Mouse (Mus musculus): Measurements from ENCODE around the gene Nudcd3. TPM values are rescaled to one million over a fixed set of nuclear protein-coding genes. Genes with fewer than 3 reads are reported as not detected.
A peak's percentile ranks its signal among the peaks of the same experiment; 100 is the strongest.

Gene Nudcd3
- polyA plus RNA-seq, 1 experiment = 67.1 TPM

GRCm38 (mm10) chr11:6075618-6076066 is 124.6 kb downstream of the Nudcd3 start:
- Histone ChIP-seq H3K4me2 (ENCODE audit: low read depth) (peak overlapping the region; percentile 9), H3K27me3 (ENCODE audit: control insufficient read depth, insufficient read depth, insufficient read length) (peaks cover 42% of the 10 kb centered on the region)
- TF ChIP-seq USF1 (IDR thresholded peaks at IDR 0.05; ENCODE audit: low read depth) = peak; percentile 51
- TF ChIP-seq POLR2A (IDR thresholded peaks at IDR 0.05; ENCODE audit: insufficient read length, low read depth) = no peak
- TF ChIP-seq MYOG (IDR thresholded peaks at IDR 0.05; ENCODE audit: control insufficient read depth in 1 of 3, insufficient read depth in 1 of 3, insufficient read length in 2 of 3, low read depth in 2 of 3) = no peak

GRCm38 (mm10) chr11:6068181-6068957 is 131.8 kb downstream of the Nudcd3 start:
- Histone ChIP-seq H3K4me3 (no peak overlapping the region), H3K79me2 (ENCODE audit: control insufficient read depth, insufficient read depth) (no peaks in the 10 kb centered on the region), H3K4me2 (ENCODE audit: low read depth) (no peak overlapping the region), H3K27me3 (ENCODE audit: control insufficient read depth, insufficient read depth, insufficient read length) (peaks cover 83% of the 10 kb centered on the region), H3K36me3 (ENCODE audit: control insufficient read depth, insufficient read depth) (no peaks in the 10 kb centered on the region), H3ac (ENCODE audit: control insufficient read depth, insufficient read length) (no peak overlapping the region)
- TF ChIP-seq E2F4 (IDR thresholded peaks at IDR 0.05; ENCODE audit: insufficient read depth) = no peak
- no peak for TF ChIP-seq TCF12 (IDR thresholded peaks at IDR 0.05; ENCODE audit: insufficient read depth, poor library complexity, severe bottlenecking)
- TF ChIP-seq SRF (IDR thresholded peaks at IDR 0.05; ENCODE audit: control insufficient read depth, insufficient read length, low read depth) = no peak
- TF ChIP-seq POLR2AphosphoS2 (IDR thresholded peaks at IDR 0.05; ENCODE audit: insufficient read length, low read depth) = no peak
- no peak for TF ChIP-seq TCF3 (IDR thresholded peaks at IDR 0.05; ENCODE audit: insufficient read length, low read depth)
- no peak for TF ChIP-seq MAX (IDR thresholded peaks at IDR 0.05; ENCODE audit: low read depth)
- no peak for TF ChIP-seq MYOG (IDR thresholded peaks at IDR 0.05; ENCODE audit: control insufficient read depth in 1 of 3, insufficient read depth in 1 of 3, insufficient read length in 2 of 3, low read depth in 2 of 3)
- TF ChIP-seq POLR2A (IDR thresholded peaks at IDR 0.05; ENCODE audit: insufficient read length, low read depth) = no peak
- TF ChIP-seq USF1 (IDR thresholded peaks at IDR 0.05; ENCODE audit: low read depth) = no peak
- TF ChIP-seq REST (IDR thresholded peaks at IDR 0.05; ENCODE audit: insufficient read depth, insufficient read length) = no peak
- no peak for TF ChIP-seq MYOD1 (IDR thresholded peaks at IDR 0.05; ENCODE audit: control insufficient read depth in 1 of 3, insufficient read length in 2 of 3, low read depth in 2 of 3)
- TF ChIP-seq CEBPB (IDR thresholded peaks at IDR 0.05; ENCODE audit: insufficient read depth, poor library complexity, severe bottlenecking) = no peak

More at GRCm38 (mm10) chr11:6075618-6076066, 124.6 kb downstream of the Nudcd3 start:
- H3K36me3 ChIP-seq (ENCODE audit: control insufficient read depth, insufficient read depth) = no peaks in the 10 kb centered on the region
- no peak overlapping the region for H3K4me3 ChIP-seq
- H3ac ChIP-seq (ENCODE audit: control insufficient read depth, insufficient read length) = no peak overlapping the region
- H3K79me2 ChIP-seq (ENCODE audit: control insufficient read depth, insufficient read depth) = no peaks in the 10 kb centered on the region

- TF ChIP-seq SRF (IDR thresholded peaks at IDR 0.05; ENCODE audit: control insufficient read depth, insufficient read length, low read depth) = no peak
- TF ChIP-seq E2F4 (IDR thresholded peaks at IDR 0.05; ENCODE audit: insufficient read depth) = no peak
- no peak for TF ChIP-seq POLR2AphosphoS2 (IDR thresholded peaks at IDR 0.05; ENCODE audit: insufficient read length, low read depth)
- no peak for TF ChIP-seq MYOD1 (IDR thresholded peaks at IDR 0.05; ENCODE audit: control insufficient read depth in 1 of 3, insufficient read length in 2 of 3, low read depth in 2 of 3)
- no peak for TF ChIP-seq USF1 (IDR thresholded peaks at IDR 0.05; ENCODE audit: low read depth)
- no peak for TF ChIP-seq POLR2A (IDR thresholded peaks at IDR 0.05; ENCODE audit: insufficient read length, low read depth)
- no peak for TF ChIP-seq MAX (IDR thresholded peaks at IDR 0.05; ENCODE audit: low read depth)
- TF ChIP-seq REST (IDR thresholded peaks at IDR 0.05; ENCODE audit: insufficient read depth, insufficient read length) = no peak
- no peak for TF ChIP-seq CEBPB (IDR thresholded peaks at IDR 0.05; ENCODE audit: insufficient read depth, poor library complexity, severe bottlenecking)
- H3K27me3 ChIP-seq (ENCODE audit: control insufficient read depth, insufficient read depth, insufficient read length) = peaks cover 91% of the 10 kb centered on the region
- H3K36me3 ChIP-seq (ENCODE audit: control insufficient read depth, insufficient read depth) = no peaks in the 10 kb centered on the region
- no peak overlapping the region for H3K4me2 ChIP-seq (ENCODE audit: low read depth)
- H3ac ChIP-seq (ENCODE audit: control insufficient read depth, insufficient read length) = no peak overlapping the region
- no peaks in the 10 kb centered on the region for H3K79me2 ChIP-seq (ENCODE audit: control insufficient read depth, insufficient read depth)
- H3K4me3 ChIP-seq = no peak overlapping the region
Measured at GRCm38 (mm10) chr11:6067160-6067559, 133.1 kb downstream of the Nudcd3 start.

DNA sequence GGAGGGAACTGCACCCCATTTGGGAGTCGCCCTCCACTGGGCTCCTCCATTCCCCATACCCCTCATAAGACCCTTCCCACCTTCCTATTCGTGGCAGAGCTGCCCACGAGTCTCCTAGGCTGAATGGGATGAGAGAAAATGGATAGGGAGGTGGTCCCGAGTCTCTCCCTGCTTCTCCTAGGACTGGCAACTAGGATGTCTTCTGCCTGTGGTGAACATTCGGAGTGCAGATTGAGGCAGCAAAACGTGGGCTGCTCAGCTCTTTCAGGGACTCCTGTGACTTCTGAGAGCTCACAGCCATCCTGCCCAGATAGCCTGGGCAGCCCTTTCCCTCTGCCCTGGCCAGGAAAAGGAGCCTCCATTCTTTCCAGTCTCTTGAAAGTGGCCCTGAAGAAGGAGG is 134.0 kb downstream of the Nudcd3 start, which contains the start of gene Camk2b:
Camk2b (minus strand) TSS at position 187 of the 400 bp plus-strand sequence.
- no peak within 1 kb of the TSS for H3K4me3 ChIP-seq
- no peaks in the 10 kb centered on the region for H3K36me3 ChIP-seq (ENCODE audit: control insufficient read depth, insufficient read depth)
- H3K79me2 ChIP-seq (ENCODE audit: control insufficient read depth, insufficient read depth) = no peaks in the 10 kb centered on the region
- no peak within 1 kb of the TSS for H3K4me2 ChIP-seq (ENCODE audit: low read depth)
- H3ac ChIP-seq (ENCODE audit: control insufficient read depth, insufficient read length) = no peak within 1 kb of the TSS
- TF ChIP-seq MYOG (IDR thresholded peaks at IDR 0.05; ENCODE audit: control insufficient read depth in 1 of 3, insufficient read depth in 1 of 3, insufficient read length in 2 of 3, low read depth in 2 of 3) = no peak
- TF ChIP-seq POLR2AphosphoS2 (IDR thresholded peaks at IDR 0.05; ENCODE audit: insufficient read length, low read depth) = no peak
- TF ChIP-seq SRF (IDR thresholded peaks at IDR 0.05; ENCODE audit: control insufficient read depth, insufficient read length, low read depth) = no peak
- TF ChIP-seq POLR2A (IDR thresholded peaks at IDR 0.05; ENCODE audit: insufficient read length, low read depth) = no peak
- TF ChIP-seq MAX (IDR thresholded peaks at IDR 0.05; ENCODE audit: low read depth) = no peak
- no peak for TF ChIP-seq E2F4 (IDR thresholded peaks at IDR 0.05; ENCODE audit: insufficient read depth)
- no peak for TF ChIP-seq REST (IDR thresholded peaks at IDR 0.05; ENCODE audit: insufficient read depth, insufficient read length)
- no peak for TF ChIP-seq CEBPB (IDR thresholded peaks at IDR 0.05; ENCODE audit: insufficient read depth, poor library complexity, severe bottlenecking)
- TF ChIP-seq MYOD1 (IDR thresholded peaks at IDR 0.05; ENCODE audit: control insufficient read depth in 1 of 3, insufficient read length in 2 of 3, low read depth in 2 of 3) = no peak
- no peak for TF ChIP-seq TCF12 (IDR thresholded peaks at IDR 0.05; ENCODE audit: insufficient read depth, poor library complexity, severe bottlenecking)
- peaks cover 91% of the 10 kb centered on the region for H3K27me3 ChIP-seq (ENCODE audit: control insufficient read depth, insufficient read depth, insufficient read length)

Data from myocyte (in vitro differentiated cells).